Mouse (Mus musculus): ENCODE data around the gene Gper1.
"Not testable (repeated sequence)": the region's sequence is repeated elsewhere in the genome, so short reads cannot be mapped to it uniquely, and the experiment has no call there.

Gene Gper1

DNA sequence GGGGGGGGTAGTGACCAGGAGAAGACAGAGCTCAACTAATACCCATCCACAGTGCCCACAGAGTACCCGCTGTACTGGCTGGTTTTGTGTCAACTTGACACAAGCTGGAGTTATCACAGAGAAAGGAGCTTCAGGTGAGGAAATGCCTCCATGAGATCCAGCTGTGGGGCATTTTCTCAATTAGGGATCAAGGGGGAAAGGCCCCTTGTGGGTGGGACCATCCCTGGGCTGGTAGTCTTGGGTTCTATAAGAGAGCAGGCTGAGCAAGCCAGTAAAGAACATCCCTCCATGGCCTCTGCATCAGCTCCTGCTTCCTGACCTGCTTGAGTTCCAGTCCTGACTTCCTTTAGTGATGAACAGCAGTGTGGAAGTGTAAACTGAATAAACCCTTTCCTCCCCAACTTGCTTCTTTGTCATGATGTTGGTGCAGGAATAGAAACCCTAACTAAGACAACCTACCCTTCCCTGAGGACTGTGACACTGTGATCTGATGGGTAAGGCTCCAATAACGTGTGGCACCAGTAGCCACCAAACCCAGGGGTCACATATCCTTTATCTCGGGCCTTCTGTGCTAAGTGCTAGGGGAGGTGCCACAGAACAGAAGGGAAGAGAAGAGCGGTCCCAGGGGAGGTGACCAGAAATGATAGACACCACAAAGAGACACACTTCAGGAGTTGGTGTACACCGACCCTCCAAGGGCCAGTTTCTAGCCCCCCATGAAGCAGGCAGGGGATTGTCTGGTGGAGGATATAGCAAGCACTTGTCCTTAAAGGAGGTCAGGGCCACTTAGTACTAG lies 32.4 kb upstream of the Gper1 start:
- DNase-seq (ENCODE audit: low spot score) = not testable (repeated sequence)

GRCm38 (mm10) chr5:139391309-139391990 lies 31.5 kb upstream of the Gper1 start:
- DNase-seq (ENCODE audit: low spot score) = no peak

DNA sequence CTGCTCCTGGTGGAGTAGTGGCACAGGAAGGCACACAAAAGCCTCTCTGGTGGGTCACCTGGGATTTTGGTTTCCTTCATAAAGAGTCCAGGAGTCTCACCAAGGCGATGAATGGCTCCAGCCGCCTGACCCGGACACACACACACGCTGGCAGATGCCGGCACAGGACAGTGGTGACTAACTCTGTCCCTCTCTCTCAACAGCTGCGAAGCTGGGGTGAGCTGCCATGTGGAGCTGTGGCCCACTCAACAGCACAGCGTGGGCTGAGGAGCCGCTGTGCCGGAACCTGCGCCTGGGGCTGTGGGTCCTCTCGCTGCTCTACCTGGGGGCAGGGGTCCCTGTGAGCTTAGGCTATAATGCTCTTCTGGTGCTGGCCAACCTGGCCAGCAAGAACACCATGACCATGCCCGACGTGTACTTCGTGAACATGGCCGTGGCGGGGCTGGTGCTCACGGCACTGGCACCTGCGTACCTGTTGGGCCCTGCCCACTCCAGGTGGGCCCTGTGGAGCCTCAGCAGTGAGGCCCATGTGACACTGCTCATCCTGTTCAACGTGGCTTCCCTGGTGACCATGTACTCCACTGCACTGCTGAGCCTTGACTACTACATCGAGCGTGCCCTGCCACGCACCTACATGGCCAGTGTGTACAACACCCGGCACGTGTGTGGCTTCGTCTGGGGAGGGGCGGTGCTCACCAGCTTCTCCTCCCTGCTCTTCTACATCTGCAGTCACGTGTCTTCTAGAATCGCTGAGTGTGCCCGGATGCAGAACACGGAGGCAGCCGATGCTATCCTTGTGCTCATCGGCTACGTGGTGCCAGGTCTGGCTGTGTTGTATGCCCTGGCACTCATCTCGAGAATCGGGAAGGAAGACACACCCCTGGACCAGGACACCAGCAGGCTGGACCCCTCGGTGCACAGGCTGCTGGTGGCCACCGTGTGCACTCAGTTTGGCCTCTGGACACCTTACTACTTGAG lies 30.4 kb upstream of the Gper1 start:
- DNase-seq (ENCODE audit: low spot score) = no peak

- DNase-seq (ENCODE audit: low spot score) = no peak
Observed at GRCm38 (mm10) chr5:139393197-139393588, 29.8 kb upstream of the Gper1 start.

DNA sequence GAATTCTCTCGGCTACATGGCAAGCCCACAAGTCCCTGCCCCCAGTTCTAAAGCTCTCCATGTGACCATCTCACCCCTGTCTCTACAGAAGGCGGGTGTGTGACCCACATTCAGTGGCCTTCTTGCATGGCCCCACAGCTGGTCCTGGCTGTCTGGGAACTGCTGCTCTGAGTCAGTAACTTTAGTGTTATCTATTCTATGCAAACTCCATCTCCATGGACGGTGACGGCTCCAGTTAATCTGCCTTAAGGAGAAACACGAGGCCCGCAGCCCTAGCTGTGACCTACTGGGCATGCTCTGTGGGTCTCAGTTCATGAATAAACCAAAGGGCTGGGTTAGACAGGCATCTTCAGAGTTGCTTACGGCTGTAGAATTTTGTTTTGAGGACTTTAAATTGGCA lies 28.6 kb upstream of the Gper1 start:
- DNase-seq (ENCODE audit: low spot score) = no peak

DNA sequence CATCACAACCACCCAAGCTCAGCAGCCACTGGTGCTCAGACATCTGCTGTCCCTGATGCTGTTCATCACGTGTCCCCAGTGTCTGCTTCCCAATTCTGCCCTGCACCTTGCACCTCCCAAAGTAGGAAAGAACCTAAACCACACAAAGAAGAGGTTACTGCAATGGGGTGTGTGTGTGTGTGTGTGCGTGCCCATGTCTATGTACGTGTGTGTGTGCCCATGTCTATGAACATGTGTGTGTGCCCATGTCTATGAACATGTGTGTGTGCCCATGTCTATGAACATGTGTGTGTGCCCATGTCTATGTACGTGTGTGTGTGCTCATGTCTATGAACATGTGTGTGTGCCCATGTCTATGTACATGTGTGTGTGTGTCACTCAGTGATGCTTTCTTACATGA lies 27.4 kb upstream of the Gper1 start:
- DNase-seq (ENCODE audit: low spot score) = no peak

DNA sequence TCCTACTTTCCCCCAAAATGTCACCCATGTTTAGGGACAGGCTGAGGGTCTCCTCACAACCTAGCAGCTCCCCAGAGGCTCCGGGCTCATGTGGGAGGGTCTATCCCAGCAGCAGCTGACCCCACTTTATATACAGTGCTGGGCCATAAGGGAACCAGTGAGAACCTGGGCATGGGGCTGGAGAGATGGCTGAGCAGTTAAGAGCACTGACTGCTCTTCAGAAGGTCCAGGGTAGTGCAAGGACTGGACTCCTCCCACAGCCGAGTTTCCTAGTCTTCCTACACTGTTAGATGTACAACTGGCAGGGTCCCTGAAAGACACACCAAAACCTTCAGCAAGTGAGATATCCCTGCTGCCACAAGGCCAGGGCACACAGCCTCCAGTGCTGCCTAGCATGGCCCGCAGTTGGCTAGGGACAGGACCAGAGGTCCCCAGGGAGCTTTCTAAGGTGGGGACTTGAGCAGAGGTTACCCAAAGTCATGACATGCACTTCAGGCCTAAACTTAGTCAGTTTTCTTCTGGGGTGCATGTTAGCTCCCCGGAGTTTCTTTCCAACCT lies 25.5 kb upstream of the Gper1 start:
- DNase-seq (ENCODE audit: low spot score) = no peak

DNA sequence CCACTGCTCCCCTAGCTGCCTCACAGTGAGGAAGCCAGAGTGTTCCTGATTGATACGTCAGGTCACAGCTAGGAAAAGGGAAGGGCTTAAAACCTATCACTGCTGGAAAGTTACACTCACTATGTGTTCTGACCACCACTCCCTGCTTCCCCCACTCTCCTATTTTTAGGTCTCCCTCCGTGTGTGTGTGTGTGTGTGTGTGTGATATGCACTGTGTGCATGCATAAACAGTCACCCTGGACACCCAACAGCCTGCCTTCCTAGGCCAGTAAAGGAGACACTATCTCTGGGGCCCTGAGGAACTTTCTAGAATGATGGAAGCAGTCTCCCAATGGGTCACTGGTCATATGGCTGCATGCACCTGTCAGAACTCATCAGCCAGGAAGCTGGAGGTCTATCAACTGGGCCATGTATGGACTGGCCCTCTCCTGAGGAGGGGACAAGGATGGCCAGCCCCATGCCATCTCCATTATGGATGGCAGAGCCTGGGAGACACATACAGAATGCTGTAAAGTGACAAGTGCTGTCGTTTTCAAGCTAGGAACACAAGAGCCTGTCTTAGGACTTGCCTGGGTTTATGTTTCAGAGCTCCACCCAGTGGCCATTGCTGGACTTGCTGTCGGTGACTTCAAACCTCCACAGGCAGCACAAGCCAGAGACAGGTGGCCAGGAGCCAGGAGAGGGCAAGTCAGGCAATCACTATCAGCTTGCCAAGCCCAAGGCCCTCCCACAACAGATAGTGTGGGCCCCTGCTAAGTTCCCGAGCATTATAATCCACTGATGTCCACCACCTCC lies 24.8 kb upstream of the Gper1 start:
- DNase-seq (ENCODE audit: low spot score) = peak; percentile 95

- no peak for DNase-seq (ENCODE audit: low spot score)
Observed at GRCm38 (mm10) chr5:139398786-139399185, 24.2 kb upstream of the Gper1 start.

- DNase-seq (ENCODE audit: low spot score) = no peak
Observed at GRCm38 (mm10) chr5:139399991-139400390, 23.0 kb upstream of the Gper1 start.

DNA sequence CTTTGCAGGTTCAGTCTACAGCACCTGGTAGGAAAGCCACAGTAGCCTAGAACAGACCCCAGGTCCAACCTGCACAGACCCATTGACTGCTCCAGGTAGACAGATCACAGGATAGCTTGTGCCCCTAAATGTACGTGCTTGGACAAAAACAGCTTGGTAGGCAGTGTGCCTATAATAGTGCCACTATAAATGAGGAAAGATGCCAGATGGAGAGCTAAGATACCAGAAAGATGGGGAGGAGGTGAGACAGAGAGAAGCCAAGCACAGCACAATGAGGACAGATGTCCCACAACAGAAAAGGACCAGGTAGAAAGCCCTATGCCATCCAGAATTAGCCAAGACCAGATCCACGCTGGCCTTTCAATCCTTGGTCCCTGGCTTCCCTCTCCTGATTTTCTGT lies 20.8 kb upstream of the Gper1 start:
- no peak for DNase-seq (ENCODE audit: low spot score)

GRCm38 (mm10) chr5:139403692-139404260 lies 19.2 kb upstream of the Gper1 start:
- no peak for DNase-seq (ENCODE audit: low spot score)

DNA sequence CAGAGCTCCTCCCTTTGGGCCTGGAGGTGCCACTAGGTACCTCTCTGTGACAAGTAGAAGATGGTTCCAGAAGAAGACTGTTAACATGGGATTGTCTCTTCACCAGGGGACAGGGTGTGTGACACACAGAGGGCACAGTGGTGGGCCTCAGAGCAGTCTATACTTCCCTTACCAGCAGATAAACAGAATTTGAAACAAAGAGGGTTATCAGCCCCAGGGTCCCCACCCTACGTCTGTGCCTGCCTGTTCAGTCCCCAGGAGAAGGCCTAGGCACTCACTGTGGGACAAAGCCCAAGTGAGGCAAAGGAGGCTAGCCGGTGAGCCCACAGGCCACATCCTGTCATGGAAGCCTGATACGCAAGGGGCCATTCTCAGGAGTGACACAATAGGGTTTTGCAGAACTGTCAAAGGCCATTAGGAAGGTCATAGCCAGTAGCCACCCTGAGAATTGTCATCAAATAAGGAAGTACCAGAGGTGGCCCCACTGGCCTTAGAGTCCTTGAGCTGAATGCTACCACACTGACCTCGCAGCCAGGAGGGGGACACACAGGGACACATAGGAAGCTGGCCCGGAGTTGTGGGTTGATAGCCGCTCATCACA lies 18.1 kb upstream of the Gper1 start, which contains the start of gene C130050O18Rik:
C130050O18Rik (plus strand) TSS at position 480 of the 601 bp plus-strand sequence.
- DNase-seq (ENCODE audit: low spot score) = peak; percentile 58

DNA sequence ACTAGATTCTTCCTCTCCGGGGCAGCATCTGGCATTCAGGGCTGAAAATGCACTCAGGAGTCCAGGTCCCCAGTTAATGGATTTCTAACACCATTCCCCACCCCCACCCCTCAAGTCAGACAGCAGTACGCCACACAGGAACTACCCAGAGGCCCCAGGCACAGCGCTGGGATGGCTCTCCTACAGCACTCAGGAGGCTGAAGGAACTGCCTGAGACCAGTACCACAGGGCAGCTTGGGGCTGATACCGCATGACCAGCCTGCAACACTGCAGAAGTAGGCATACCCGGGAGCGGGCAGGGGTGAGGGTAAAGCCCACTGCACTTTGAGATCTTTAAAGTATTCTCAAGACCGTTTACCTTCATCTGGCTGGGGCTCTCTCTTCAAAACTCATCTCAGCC lies 17.5 kb upstream of the Gper1 start:
- no peak for DNase-seq (ENCODE audit: low spot score)

DNA sequence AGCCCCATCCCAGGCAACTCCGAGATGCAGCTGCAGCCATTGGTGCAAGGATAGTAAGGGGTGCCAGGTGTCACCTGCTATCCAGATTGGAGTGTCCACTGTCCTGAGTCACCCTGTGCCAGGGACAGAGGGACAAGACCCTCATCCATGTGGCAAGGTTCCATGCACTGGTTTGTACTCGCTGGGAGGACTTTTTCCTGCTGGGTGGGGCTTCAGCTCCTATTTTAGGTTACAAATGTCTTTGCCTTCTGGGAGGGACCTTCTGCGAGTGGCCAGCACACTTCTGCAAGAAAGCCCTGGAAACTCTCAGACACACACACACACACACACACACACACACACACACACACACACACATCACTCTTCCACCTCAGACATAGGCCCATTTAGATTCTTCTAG lies 17.0 kb upstream of the Gper1 start:
- DNase-seq (ENCODE audit: low spot score) = no peak

- no peak for DNase-seq (ENCODE audit: low spot score)
Observed at GRCm38 (mm10) chr5:139407121-139407885, 15.6 kb upstream of the Gper1 start.

GRCm38 (mm10) chr5:139408511-139408910 lies 14.4 kb upstream of the Gper1 start:
- no peak for DNase-seq (ENCODE audit: low spot score)

DNA sequence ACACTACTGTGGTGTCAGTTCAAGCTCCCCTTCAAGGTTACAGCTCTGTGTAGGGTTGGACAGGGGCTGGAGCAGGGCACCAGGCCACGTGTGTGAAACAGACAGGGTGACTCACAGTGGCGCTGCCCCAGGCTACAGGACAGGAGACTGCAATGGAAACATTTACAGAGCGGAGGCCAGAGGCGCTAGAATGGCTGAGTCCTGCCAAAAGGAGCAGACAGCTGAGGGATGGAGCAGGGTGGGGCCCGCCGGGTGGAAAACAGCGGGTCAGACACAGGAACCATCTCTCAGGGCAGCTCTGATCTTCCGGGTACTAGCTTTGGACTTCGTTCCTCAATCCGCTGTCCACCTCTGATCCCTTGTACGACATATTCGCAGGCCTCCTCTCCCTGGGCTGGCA lies 13.5 kb upstream of the Gper1 start:
- DNase-seq (ENCODE audit: low spot score) = peak; percentile 81

DNA sequence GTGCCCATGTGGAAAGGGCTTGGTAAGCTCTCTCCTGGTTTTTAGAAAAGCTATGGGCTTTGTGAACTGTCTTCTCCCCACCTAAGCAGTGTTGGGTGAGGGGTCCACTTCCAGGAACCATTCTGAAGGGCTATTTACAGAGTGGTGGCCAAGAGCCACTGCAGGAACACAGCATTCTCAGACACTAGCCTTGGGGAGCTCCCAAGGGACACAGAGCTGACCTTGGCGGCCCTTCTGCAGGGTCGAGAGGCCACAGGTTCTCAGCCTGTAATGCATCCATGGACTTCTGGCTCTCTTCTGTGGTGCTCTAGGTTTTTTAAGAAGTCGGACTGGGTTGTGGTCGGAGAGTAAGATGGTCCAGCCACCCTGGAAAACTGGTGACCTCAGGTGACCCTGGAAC lies 12.9 kb upstream of the Gper1 start:
- no peak for DNase-seq (ENCODE audit: low spot score)

DNA sequence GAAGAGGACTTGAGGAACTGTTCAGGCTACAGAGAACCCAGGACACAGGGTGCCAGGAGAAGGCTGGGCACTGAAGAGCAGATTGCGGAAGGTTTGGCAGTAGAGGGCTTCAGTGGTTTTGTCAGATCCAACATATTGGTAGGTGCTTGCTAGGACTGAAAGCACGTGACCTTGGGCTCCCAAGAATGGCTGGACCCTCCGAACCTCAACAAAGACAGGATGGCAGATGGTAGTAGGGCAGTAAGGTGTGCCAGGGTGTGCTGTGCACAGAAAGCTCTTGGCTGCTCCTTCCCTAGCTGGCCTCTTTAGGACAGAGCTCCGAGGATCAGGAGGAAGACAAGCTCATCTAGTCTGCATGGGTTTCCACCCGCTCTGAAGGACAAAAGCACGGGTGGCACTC lies 11.8 kb upstream of the Gper1 start:
- DNase-seq (ENCODE audit: low spot score) = no peak
